Mouse (Mus musculus) cerebellum, adult 2 months (tissue): ENCODE results near the gene Sp2.

ENCODE experiments used
- CTCF ChIP-seq: fragments of 200-500 bp; IDR thresholded peaks from 2 replicates; pipeline ENCODE4 v1.5.1; 2011; ENCODE audit warnings: low read depth, mild to moderate bottlenecking, control low read depth, low read length, moderate library complexity, borderline replicate concordance; ENCODE audit not compliant: insufficient read depth
- POLR2A ChIP-seq: fragments of 200-500 bp; IDR thresholded peaks from 2 replicates; pipeline ENCODE4 v1.6.1; 2011; ENCODE audit warnings: low read length, control low read depth, borderline replicate concordance; ENCODE audit not compliant: insufficient read depth

- TF ChIP-seq CTCF (no peak), POLR2A (no peak)
Observed at GRCm38 (mm10) chr11:96924861-96925260, 57.9 kb downstream of the Sp2 start.
